Mouse (Mus musculus): ENCODE data around the gene Fam184b.

- TF ChIP-seq NANOG (IDR thresholded peaks at IDR 0.05; ENCODE audit: borderline replicate concordance, low read length), result no peak
- TF ChIP-seq CTCF (conservative IDR thresholded peaks at IDR 0.05; ENCODE audit: low read length), result no peak
Observed at GRCm38 (mm10) chr5:45525101-45525500, 114.3 kb downstream of the Fam184b start.

Data from E14TG2a.4 (cell line).